Mouse (Mus musculus): ENCODE results near the gene Cdipt. TPM values are rescaled to one million over a fixed set of nuclear protein-coding genes. Genes with fewer than 3 reads are reported as not detected.

Gene Cdipt
- polyA plus RNA-seq, 1 experiment from 2014 or later, result 167 TPM

GRCm38 (mm10) chr7:127025556-127026160 lies 49.9 kb downstream of the Cdipt start:
- peaks cover 7% of the 10 kb centered on the region for H3K36me3 ChIP-seq (ENCODE audit: control insufficient read depth, insufficient read depth, low read length)

GRCm38 (mm10) chr7:127026161-127026600 lies 50.5 kb downstream of the Cdipt start:
- H3K9ac ChIP-seq (ENCODE audit: low read depth, low read length), result peak overlapping the region; percentile 99
- ATAC-seq, result peak; percentile 53
- H3K36me3 ChIP-seq (ENCODE audit: control insufficient read depth, insufficient read depth, low read length), result peaks cover 7% of the 10 kb centered on the region
- peak overlapping the region; percentile 95 for H3K27ac ChIP-seq (ENCODE audit: low read length)
- H3K9me3 ChIP-seq (ENCODE audit: control insufficient read depth, low read length), result no peaks in the 10 kb centered on the region
- H3K4me1 ChIP-seq (ENCODE audit: control insufficient read depth, insufficient read depth, low read length), result peaks cover 40% of the 10 kb centered on the region
- H3K4me3 ChIP-seq (ENCODE audit: low read length), result peak overlapping the region; percentile 69
- H3K27me3 ChIP-seq (replicated peaks; ENCODE audit: control insufficient read depth, insufficient read depth, low read length), result no peaks in the 10 kb centered on the region
- WGBS, result 1% methylated on average over 34 of the region's 48 CpGs
- H3K4me2 ChIP-seq (ENCODE audit: low read depth, low read length), result peak overlapping the region; percentile 92

More at GRCm38 (mm10) chr7:127025556-127026160, 49.9 kb downstream of the Cdipt start:
- ATAC-seq, result no peak
- Histone ChIP-seq H3K9ac (ENCODE audit: low read depth, low read length) (peak overlapping the region; percentile 99), H3K27me3 (replicated peaks; ENCODE audit: control insufficient read depth, insufficient read depth, low read length) (no peaks in the 10 kb centered on the region), H3K9me3 (ENCODE audit: control insufficient read depth, low read length) (no peaks in the 10 kb centered on the region), H3K4me1 (ENCODE audit: control insufficient read depth, insufficient read depth, low read length) (peaks cover 45% of the 10 kb centered on the region), H3K27ac (ENCODE audit: low read length) (peak overlapping the region; percentile 95), H3K4me3 (ENCODE audit: low read length) (peak overlapping the region; percentile 69), H3K4me2 (ENCODE audit: low read depth, low read length) (peak overlapping the region; percentile 92)
- under 1% methylated on average over 54 of the region's 65 CpGs for WGBS

- peaks cover 36% of the 10 kb centered on the region for H3K4me1 ChIP-seq (ENCODE audit: control insufficient read depth, insufficient read depth, low read length)
- H3K9ac ChIP-seq (ENCODE audit: low read depth, low read length), result peak overlapping the region; percentile 99
- H3K4me2 ChIP-seq (ENCODE audit: low read depth, low read length), result peak overlapping the region; percentile 92
- H3K4me3 ChIP-seq (ENCODE audit: low read length), result peak overlapping the region; percentile 69
- no CpG with 5 or more reads among the region's 48 CpGs for WGBS
- ATAC-seq, result no peak
- peaks cover 11% of the 10 kb centered on the region for H3K36me3 ChIP-seq (ENCODE audit: control insufficient read depth, insufficient read depth, low read length)
- H3K27ac ChIP-seq (ENCODE audit: low read length), result peak overlapping the region; percentile 95
- no peaks in the 10 kb centered on the region for H3K9me3 ChIP-seq (ENCODE audit: control insufficient read depth, low read length)
- no peaks in the 10 kb centered on the region for H3K27me3 ChIP-seq (replicated peaks; ENCODE audit: control insufficient read depth, insufficient read depth, low read length)
These were observed 50.9 kb downstream of the Cdipt start for GRCm38 (mm10) chr7:127026616-127026983.

GRCm38 (mm10) chr7:127026984-127027726 lies 51.4 kb downstream of the Cdipt start, which contains the start of gene Maz:
TSS of gene Maz (minus strand) at chr7:127027037.
- Histone ChIP-seq H3K4me3 (ENCODE audit: low read length) (peak within 1 kb of the TSS; percentile 69), H3K4me2 (ENCODE audit: low read depth, low read length) (peak within 1 kb of the TSS; percentile 92), H3K36me3 (ENCODE audit: control insufficient read depth, insufficient read depth, low read length) (peaks cover 11% of the 10 kb centered on the region), H3K27ac (ENCODE audit: low read length) (peak within 1 kb of the TSS; percentile 95), H3K27me3 (replicated peaks; ENCODE audit: control insufficient read depth, insufficient read depth, low read length) (no peaks in the 10 kb centered on the region), H3K9ac (ENCODE audit: low read depth, low read length) (peak within 1 kb of the TSS; percentile 99), H3K9me3 (ENCODE audit: control insufficient read depth, low read length) (no peaks in the 10 kb centered on the region), H3K4me1 (ENCODE audit: control insufficient read depth, insufficient read depth, low read length) (peaks cover 30% of the 10 kb centered on the region)
- WGBS, result under 1% methylated on average over 48 of the region's 63 CpGs
- peak; percentile 82 for ATAC-seq

GRCm38 (mm10) chr7:127027885-127028284 lies 52.2 kb downstream of the Cdipt start:
- H3K36me3 ChIP-seq (ENCODE audit: control insufficient read depth, insufficient read depth, low read length), result peaks cover 16% of the 10 kb centered on the region
- peak overlapping the region; percentile 69 for H3K4me3 ChIP-seq (ENCODE audit: low read length)
- 49% methylated on average over 8 of the region's 8 CpGs for WGBS
- H3K9ac ChIP-seq (ENCODE audit: low read depth, low read length), result peak overlapping the region; percentile 99
- ATAC-seq, result peak; percentile 0; the same call in 1 of the 2 replicates
- no peaks in the 10 kb centered on the region for H3K27me3 ChIP-seq (replicated peaks; ENCODE audit: control insufficient read depth, insufficient read depth, low read length)
- peaks cover 23% of the 10 kb centered on the region for H3K4me1 ChIP-seq (ENCODE audit: control insufficient read depth, insufficient read depth, low read length)
- H3K27ac ChIP-seq (ENCODE audit: low read length), result peak overlapping the region; percentile 95
- H3K4me2 ChIP-seq (ENCODE audit: low read depth, low read length), result peak overlapping the region; percentile 69
- no peaks in the 10 kb centered on the region for H3K9me3 ChIP-seq (ENCODE audit: control insufficient read depth, low read length)

Other genes with a start within 250 kb of the Cdipt start
- gene Mapk3, start 216.3 kb upstream of the Cdipt start, polyA plus RNA-seq (2015; fragmentation: Nextera tagmentation; extraction: Ambion mirVana), result 122 and 126 TPM in 2 replicates
- gene Gdpd3, start 209.6 kb upstream of the Cdipt start, polyA plus RNA-seq (2015; fragmentation: Nextera tagmentation; extraction: Ambion mirVana), result 1.4 and 2.1 TPM in 2 replicates
- 59.5 and 61.5 TPM in 2 replicates for gene Ypel3, start 199.0 kb upstream of the Cdipt start, polyA plus RNA-seq (2015; fragmentation: Nextera tagmentation; extraction: Ambion mirVana)
- 0.36 and 0.37 TPM in 2 replicates for gene Tbx6, start 194.4 kb upstream of the Cdipt start, polyA plus RNA-seq (2015; fragmentation: Nextera tagmentation; extraction: Ambion mirVana)
- gene Ppp4c, start 183.4 kb upstream of the Cdipt start, polyA plus RNA-seq (2015; fragmentation: Nextera tagmentation; extraction: Ambion mirVana), result 213 and 215 TPM in 2 replicates
- 1.0 and 1.4 TPM in 2 replicates for gene Fam57b, start 178.2 kb upstream of the Cdipt start, polyA plus RNA-seq (2015; fragmentation: Nextera tagmentation; extraction: Ambion mirVana)
- gene 4930451I11Rik, start 144.3 kb upstream of the Cdipt start, polyA plus RNA-seq (2015; fragmentation: Nextera tagmentation; extraction: Ambion mirVana), result not detected in 2 replicates
- gene Doc2a, start 128.5 kb upstream of the Cdipt start, polyA plus RNA-seq (2015; fragmentation: Nextera tagmentation; extraction: Ambion mirVana), result 0.37 and 0.62 TPM in 2 replicates
- gene Hirip3, start 113.9 kb upstream of the Cdipt start, polyA plus RNA-seq (2015; fragmentation: Nextera tagmentation; extraction: Ambion mirVana), result 18.3 and 24.8 TPM in 2 replicates
- gene Ino80e, start 113.5 kb upstream of the Cdipt start, polyA plus RNA-seq (2015; fragmentation: Nextera tagmentation; extraction: Ambion mirVana), result 62.3 and 64.0 TPM in 2 replicates
- gene Taok2, start 91.2 kb upstream of the Cdipt start, polyA plus RNA-seq (2015; fragmentation: Nextera tagmentation; extraction: Ambion mirVana), result 27.6 and 28.6 TPM in 2 replicates
- gene Tmem219, start 53.0 kb upstream of the Cdipt start, polyA plus RNA-seq (2015; fragmentation: Nextera tagmentation; extraction: Ambion mirVana), result 34.1 and 35.4 TPM in 2 replicates
- 10.9 and 11.2 TPM in 2 replicates for gene Kctd13, start 47.0 kb upstream of the Cdipt start, polyA plus RNA-seq (2015; fragmentation: Nextera tagmentation; extraction: Ambion mirVana)
- 0.31 and 0.56 TPM in 2 replicates for gene Asphd1, start 26.3 kb upstream of the Cdipt start, polyA plus RNA-seq (2015; fragmentation: Nextera tagmentation; extraction: Ambion mirVana)
- gene Sez6l2, start 25.4 kb upstream of the Cdipt start, polyA plus RNA-seq (2015; fragmentation: Nextera tagmentation; extraction: Ambion mirVana), result 1.5 and 1.7 TPM in 2 replicates
- gene Cdiptos, start 184 bp downstream of the Cdipt start, polyA plus RNA-seq (2015; fragmentation: Nextera tagmentation; extraction: Ambion mirVana), result 1.3 and 1.6 TPM in 2 replicates
- gene Mvp, start 38.7 kb downstream of the Cdipt start, polyA plus RNA-seq (2015; fragmentation: Nextera tagmentation; extraction: Ambion mirVana), result 73.7 and 84.9 TPM in 2 replicates
- 0.78 and 2.5 TPM in 2 replicates for gene Pagr1b, start 40.6 kb downstream of the Cdipt start, polyA plus RNA-seq (2015; fragmentation: Nextera tagmentation; extraction: Ambion mirVana)
- 69.8 and 82.7 TPM in 2 replicates for gene Pagr1a, start 41.4 kb downstream of the Cdipt start, polyA plus RNA-seq (2015; fragmentation: Nextera tagmentation; extraction: Ambion mirVana)
- 21.9 and 23.5 TPM in 2 replicates for gene Gm42742, start 45.2 kb downstream of the Cdipt start, polyA plus RNA-seq (2015; fragmentation: Nextera tagmentation; extraction: Ambion mirVana)
- gene Prrt2, start 45.3 kb downstream of the Cdipt start, polyA plus RNA-seq (2015; fragmentation: Nextera tagmentation; extraction: Ambion mirVana), result 2.9 and 3.8 TPM in 2 replicates
- 35.7 and 42.1 TPM in 2 replicates for gene Maz, start 51.1 kb downstream of the Cdipt start, polyA plus RNA-seq (2015; fragmentation: Nextera tagmentation; extraction: Ambion mirVana)
- 87.5 and 100 TPM in 2 replicates for gene Kif22, start 66.6 kb downstream of the Cdipt start, polyA plus RNA-seq (2015; fragmentation: Nextera tagmentation; extraction: Ambion mirVana)
- 37.2 and 69.9 TPM in 2 replicates for gene Zg16, start 111.4 kb downstream of the Cdipt start, polyA plus RNA-seq (2015; fragmentation: Nextera tagmentation; extraction: Ambion mirVana)
- 7.4 and 7.7 TPM in 2 replicates for gene AI467606, start 115.4 kb downstream of the Cdipt start, polyA plus RNA-seq (2015; fragmentation: Nextera tagmentation; extraction: Ambion mirVana)
- gene Qprt, start 146.3 kb downstream of the Cdipt start, polyA plus RNA-seq (2015; fragmentation: Nextera tagmentation; extraction: Ambion mirVana), result 4.9 and 6.8 TPM in 2 replicates
- 0.26 and 0.42 TPM in 2 replicates for gene Spn, start 161.9 kb downstream of the Cdipt start, polyA plus RNA-seq (2015; fragmentation: Nextera tagmentation; extraction: Ambion mirVana)
- 42.2 and 43.3 TPM in 2 replicates for gene Cd2bp2, start 220.1 kb downstream of the Cdipt start, polyA plus RNA-seq (2015; fragmentation: Nextera tagmentation; extraction: Ambion mirVana)
- gene Tbc1d10b, start 232.6 kb downstream of the Cdipt start, polyA plus RNA-seq (2015; fragmentation: Nextera tagmentation; extraction: Ambion mirVana), result 15.5 and 18.4 TPM in 2 replicates
- 20.3 and 21.0 TPM in 2 replicates for gene Mylpf, start 233.0 kb downstream of the Cdipt start, polyA plus RNA-seq (2015; fragmentation: Nextera tagmentation; extraction: Ambion mirVana)